Mouse (Mus musculus) heart, embryonic 13.5 days (tissue): ENCODE results near the gene Tfam. TPM values are rescaled to one million over a fixed set of nuclear protein-coding genes. Genes with fewer than 3 reads are reported as not detected.

ENCODE experiments used
- ATAC-seq: fragments of 200-750 bp; cut with Nextera tagmentation; 2 replicates; pipeline ENCODE4 v1.8.0; 2017; ENCODE audit warnings: moderate TSS enrichment; ENCODE audit not compliant: insufficient number of reproducible peaks, low FRiP score, low TSS enrichment; ENCODE audit errors: extremely low read depth
- H3K27ac ChIP-seq: fragments of 300-500 bp; sonication (generic); replicated peaks from 2 replicates; pipeline ENCODE4 v1.5.1; 2015; ENCODE audit warnings: moderate library complexity, mild to moderate bottlenecking, inconsistent platforms
- H3K27me3 ChIP-seq: fragments of 300-500 bp; sonication (generic); replicated peaks from 2 replicates; pipeline ENCODE4 v1.6.1; 2015; ENCODE audit warnings: mild to moderate bottlenecking, inconsistent platforms
- H3K36me3 ChIP-seq: fragments of 300-500 bp; sonication (generic); 2 replicates; pipeline ENCODE4 v1.6.1; 2015; ENCODE audit warnings: mild to moderate bottlenecking, inconsistent platforms
- H3K4me1 ChIP-seq: fragments of 300-500 bp; sonication (generic); 2 replicates; pipeline ENCODE4 v1.6.1; 2015; ENCODE audit warnings: inconsistent platforms
- H3K4me2 ChIP-seq: fragments of 300-500 bp; sonication (generic); 2 replicates; pipeline ENCODE4 v1.6.1; 2015; ENCODE audit warnings: inconsistent platforms, mild to moderate bottlenecking, moderate library complexity
- H3K4me3 ChIP-seq: fragments of 300-500 bp; sonication (generic); 2 replicates; pipeline ENCODE4 v1.5.1; 2015; ENCODE audit warnings: moderate library complexity, mild to moderate bottlenecking, inconsistent platforms
- H3K9ac ChIP-seq: fragments of 300-500 bp; sonication (generic); 2 replicates; pipeline ENCODE4 v1.6.1; 2015; ENCODE audit warnings: inconsistent platforms, mild to moderate bottlenecking, moderate library complexity
- H3K9me3 ChIP-seq: fragments of 300-500 bp; sonication (generic); 2 replicates; pipeline ENCODE4 v1.6.1; 2016; ENCODE audit warnings: inconsistent platforms
- WGBS: fragments of 180-500 bp; shearing (Covaris S2); methylation state at CpG from one replicate; pipeline ENCODE4 v1.1.7; 2015; ENCODE audit warnings: mixed read lengths; 5-methylcytosine and 5-hydroxymethylcytosine counted together
- polyA plus RNA-seq: library from polyadenylated mRNA; unstranded; fragments of >200 nt; fragmentation: Nextera tagmentation; extraction: Ambion mirVana; gene quantifications from 2 replicates; pipeline ENCODE4 v1.2.1, GENCODE M21; 2015

Tfam gene
- polyA plus RNA-seq, 1 experiment from 2014 or later: 42.3 TPM

DNA sequence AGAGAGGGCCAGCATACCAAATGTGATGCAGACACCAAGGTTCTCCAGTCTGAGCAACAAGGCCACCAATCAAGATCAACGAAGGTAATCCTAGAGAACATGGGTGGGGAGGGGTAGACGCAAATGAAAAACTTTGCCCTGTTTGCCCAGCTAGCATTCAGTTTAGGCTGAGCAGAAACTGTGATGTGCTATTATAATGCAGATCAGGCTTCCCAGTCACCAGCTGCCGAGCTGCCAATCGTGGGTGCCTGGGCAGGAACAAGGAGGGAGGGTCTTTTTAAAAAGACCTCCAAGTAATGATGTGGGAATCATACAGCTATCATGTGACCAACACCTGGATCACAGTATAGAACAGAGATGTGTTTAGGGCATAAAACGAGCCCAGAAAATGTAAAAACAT is 15.0 kb downstream of the Tfam start:
- no peak for ATAC-seq
- Histone ChIP-seq H3K4me2 (no peak overlapping the region), H3K9me3 (no peaks in the 10 kb centered on the region), H3K4me1 (peaks cover 11% of the 10 kb centered on the region), H3K27ac (no peak overlapping the region), H3K36me3 (peaks cover 55% of the 10 kb centered on the region), H3K27me3 (no peaks in the 10 kb centered on the region), H3K4me3 (no peak overlapping the region), H3K9ac (no peak overlapping the region)
- 84% methylated on average over 5 of the region's 5 CpGs for WGBS

DNA sequence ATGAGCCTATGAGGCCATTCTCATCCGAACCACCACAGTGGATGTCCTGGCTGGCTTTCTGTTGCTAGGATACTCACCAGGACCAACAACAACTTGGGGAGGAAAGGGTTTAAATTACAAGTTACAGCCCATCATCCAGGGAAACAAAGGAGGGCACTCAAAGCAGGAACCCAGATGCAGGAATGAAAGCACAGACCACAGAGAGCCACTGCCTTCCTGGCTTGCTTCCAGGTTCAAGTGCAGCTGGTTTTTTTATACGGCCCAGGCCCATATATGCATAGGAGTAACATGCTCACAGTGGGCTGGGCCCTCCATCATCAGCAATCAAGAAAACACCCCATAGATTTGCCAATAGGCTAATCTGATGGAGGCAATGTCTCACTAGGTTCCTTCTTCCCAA is 15.4 kb downstream of the Tfam start:
- ATAC-seq: no peak
- peaks cover 52% of the 10 kb centered on the region for H3K36me3 ChIP-seq
- H3K9ac ChIP-seq: no peak overlapping the region
- WGBS: 88% methylated on average over 2 of the region's 2 CpGs
- H3K4me1 ChIP-seq: peaks cover 16% of the 10 kb centered on the region
- H3K9me3 ChIP-seq: no peaks in the 10 kb centered on the region
- no peak overlapping the region for H3K27ac ChIP-seq
- no peak overlapping the region for H3K4me3 ChIP-seq
- no peaks in the 10 kb centered on the region for H3K27me3 ChIP-seq
- H3K4me2 ChIP-seq: no peak overlapping the region

GRCm38 (mm10) chr10:71218228-71218892 is 19.7 kb downstream of the Tfam start:
- peak overlapping the region; percentile 24; the same call in 1 of the 2 replicates for H3K9ac ChIP-seq
- H3K4me1 ChIP-seq: peaks cover 24% of the 10 kb centered on the region
- ATAC-seq: no peak
- no peaks in the 10 kb centered on the region for H3K9me3 ChIP-seq
- no peaks in the 10 kb centered on the region for H3K27me3 ChIP-seq
- no peak overlapping the region for H3K4me3 ChIP-seq
- H3K36me3 ChIP-seq: peaks cover 15% of the 10 kb centered on the region
- WGBS: 15% methylated on average over 8 of the region's 8 CpGs
- no peak overlapping the region for H3K27ac ChIP-seq
- peak overlapping the region; percentile 38 for H3K4me2 ChIP-seq

GRCm38 (mm10) chr10:71215996-71216395 is 22.1 kb downstream of the Tfam start:
- Histone ChIP-seq H3K36me3 (no peaks in the 10 kb centered on the region), H3K27me3 (no peaks in the 10 kb centered on the region), H3K4me1 (peaks cover 17% of the 10 kb centered on the region), H3K9ac (no peak overlapping the region), H3K9me3 (no peaks in the 10 kb centered on the region), H3K4me3 (no peak overlapping the region), H3K27ac (no peak overlapping the region), H3K4me2 (no peak overlapping the region)
- ATAC-seq: no peak
- 72% methylated on average over 9 of the region's 9 CpGs for WGBS

DNA sequence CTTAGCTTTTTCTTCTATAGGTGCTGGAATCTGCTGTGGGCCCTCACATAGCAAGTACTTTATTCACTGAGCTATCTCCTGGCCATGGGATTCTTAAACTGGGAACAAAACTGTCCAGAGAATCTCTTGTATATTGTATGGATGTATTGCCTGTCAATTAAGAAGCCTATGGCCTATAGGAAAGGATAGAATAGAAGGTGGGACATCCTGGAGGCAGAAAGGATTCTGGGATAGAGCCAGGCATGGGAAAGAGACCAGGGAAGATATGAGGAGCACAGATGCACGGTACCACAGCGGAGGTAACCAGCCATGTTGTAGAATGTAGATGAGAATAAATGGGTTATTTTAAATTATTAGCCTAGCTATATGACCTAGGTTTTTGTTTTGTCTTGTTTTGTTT is 36.6 kb downstream of the Tfam start:
- Histone ChIP-seq H3K36me3 (no peaks in the 10 kb centered on the region), H3K4me1 (0 out of 2 replicates have a peak, but pooled peaks cover 4% of the 10 kb centered on the region), H3K4me3 (no peak overlapping the region), H3K27ac (no peak overlapping the region), H3K9ac (no peak overlapping the region), H3K9me3 (no peaks in the 10 kb centered on the region), H3K4me2 (no peak overlapping the region), H3K27me3 (no peaks in the 10 kb centered on the region)
- no peak for ATAC-seq
- 88% methylated on average over 2 of the region's 2 CpGs for WGBS

DNA sequence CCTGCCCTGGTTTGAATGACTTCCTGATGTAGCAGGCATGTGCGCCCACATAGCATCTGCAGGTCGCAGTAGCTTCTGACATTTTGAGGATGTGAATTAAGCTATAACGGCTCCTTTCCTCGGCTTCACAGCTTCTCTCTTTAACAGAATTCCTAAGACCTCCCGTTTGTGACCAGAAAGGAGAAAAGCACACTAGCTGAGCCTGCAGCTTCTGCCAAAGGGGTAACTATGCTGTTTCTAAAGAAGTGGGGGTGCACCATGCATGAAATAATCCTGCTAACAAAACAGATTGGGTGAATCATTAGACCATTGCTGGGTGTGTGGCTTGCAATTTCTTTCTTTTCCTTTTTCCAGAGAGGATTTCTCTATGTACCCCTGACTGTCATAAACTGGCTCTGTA is 37.1 kb downstream of the Tfam start:
- no peak overlapping the region for H3K27ac ChIP-seq
- 0 out of 2 replicates have a peak, but pooled peaks cover 4% of the 10 kb centered on the region for H3K4me1 ChIP-seq
- no peaks in the 10 kb centered on the region for H3K36me3 ChIP-seq
- no peak overlapping the region for H3K4me2 ChIP-seq
- ATAC-seq: no peak
- H3K9ac ChIP-seq: no peak overlapping the region
- no peak overlapping the region for H3K4me3 ChIP-seq
- H3K27me3 ChIP-seq: no peaks in the 10 kb centered on the region
- H3K9me3 ChIP-seq: no peaks in the 10 kb centered on the region
- WGBS: 59% methylated on average over 5 of the region's 5 CpGs

DNA sequence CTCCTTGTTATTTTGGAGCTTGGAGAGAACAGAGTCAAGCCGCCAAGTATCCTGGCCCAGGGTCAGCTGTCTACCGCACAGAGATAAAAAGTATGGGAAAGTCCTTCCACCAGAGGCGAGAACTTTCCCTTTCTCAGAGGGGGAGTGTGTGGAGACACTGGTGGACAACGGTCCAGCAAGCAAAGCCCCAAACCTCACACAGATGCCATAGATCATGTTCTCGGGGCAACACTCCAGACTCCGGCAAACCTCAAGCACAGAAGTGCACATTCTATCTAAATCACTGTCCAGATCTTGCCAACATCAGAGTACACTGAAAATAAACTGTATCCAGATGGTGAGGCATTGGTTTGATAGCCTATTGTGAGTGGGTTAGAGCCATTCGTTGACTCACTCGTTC is 39.4 kb downstream of the Tfam start:
- Histone ChIP-seq H3K36me3 (no peaks in the 10 kb centered on the region), H3K4me1 (peaks cover 13% of the 10 kb centered on the region), H3K27me3 (no peaks in the 10 kb centered on the region), H3K4me3 (no peak overlapping the region), H3K4me2 (no peak overlapping the region), H3K9me3 (no peaks in the 10 kb centered on the region), H3K9ac (no peak overlapping the region), H3K27ac (0 out of 2 replicates have a peak overlapping the region, but pooled peaks have one; percentile 4)
- no peak for ATAC-seq
- 67% methylated on average over 8 of the region's 8 CpGs for WGBS

- ATAC-seq: no peak
- Histone ChIP-seq H3K27ac (peak overlapping the region; percentile 34; the same call in 1 of the 2 replicates), H3K4me2 (no peak overlapping the region), H3K4me1 (peaks cover 28% of the 10 kb centered on the region), H3K9ac (no peak overlapping the region), H3K27me3 (no peaks in the 10 kb centered on the region), H3K4me3 (no peak overlapping the region), H3K9me3 (no peaks in the 10 kb centered on the region), H3K36me3 (no peaks in the 10 kb centered on the region)
- WGBS: 48% methylated on average over 14 of the region's 14 CpGs
Measured at GRCm38 (mm10) chr10:71197036-71197785, 40.9 kb downstream of the Tfam start.

DNA sequence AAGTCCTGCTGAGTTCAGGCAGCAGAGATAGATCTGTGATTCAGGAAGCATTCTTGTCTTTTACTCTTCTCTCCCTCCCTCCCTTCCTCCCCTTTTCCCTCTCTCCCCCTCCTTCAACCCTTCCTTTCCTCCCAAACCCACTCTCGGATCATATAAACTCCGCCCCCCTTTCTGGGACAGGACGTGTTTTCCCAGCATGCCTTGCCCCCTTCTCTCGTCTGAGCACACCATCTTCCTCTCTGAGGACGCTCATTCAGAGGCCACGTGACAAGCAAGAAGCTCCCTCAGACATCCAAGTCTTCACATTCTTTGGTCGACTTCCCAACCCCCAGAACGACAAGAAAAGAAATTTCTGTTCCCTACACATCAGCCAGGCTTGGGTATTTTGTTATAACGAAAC is 42.6 kb downstream of the Tfam start:
- Histone ChIP-seq H3K9me3 (peaks cover 6% of the 10 kb centered on the region; the same call in 1 of the 2 replicates), H3K4me2 (peak overlapping the region; percentile 16), H3K4me1 (peaks cover 31% of the 10 kb centered on the region), H3K36me3 (no peaks in the 10 kb centered on the region), H3K9ac (no peak overlapping the region), H3K4me3 (no peak overlapping the region), H3K27ac (no peak overlapping the region), H3K27me3 (no peaks in the 10 kb centered on the region)
- 44% methylated on average over 9 of the region's 9 CpGs for WGBS
- ATAC-seq: no peak

- ATAC-seq: no peak
- Histone ChIP-seq H3K9me3 (peaks cover 6% of the 10 kb centered on the region; the same call in 1 of the 2 replicates), H3K36me3 (no peaks in the 10 kb centered on the region), H3K9ac (no peak overlapping the region), H3K4me2 (no peak overlapping the region), H3K27me3 (no peaks in the 10 kb centered on the region), H3K27ac (peak overlapping the region; percentile 22; the same call in 1 of the 2 replicates), H3K4me1 (peaks cover 31% of the 10 kb centered on the region), H3K4me3 (no peak overlapping the region)
- 65% methylated on average over 7 of the region's 7 CpGs for WGBS
Measured at GRCm38 (mm10) chr10:71194713-71195112, 43.4 kb downstream of the Tfam start.

DNA sequence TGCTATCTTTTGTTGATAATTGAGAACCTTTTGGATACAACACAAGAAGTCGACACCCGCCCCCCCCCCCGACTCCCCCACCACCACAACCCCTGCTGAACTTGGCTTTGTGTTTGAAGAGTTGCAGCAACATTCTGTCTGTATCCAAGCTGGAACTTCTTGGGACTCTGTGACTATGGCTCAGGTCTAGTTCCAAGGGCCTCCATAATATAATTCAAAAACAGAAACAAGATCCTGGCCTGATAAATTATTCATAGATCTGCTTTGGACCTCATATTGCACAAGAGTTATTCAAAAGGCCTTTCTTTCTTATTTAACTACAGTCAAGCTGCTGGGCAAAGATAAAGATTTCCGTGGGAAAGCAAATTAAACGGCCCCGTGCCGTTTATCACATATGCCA is 44.8 kb downstream of the Tfam start:
- no peaks in the 10 kb centered on the region for H3K36me3 ChIP-seq
- ATAC-seq: no peak
- H3K4me2 ChIP-seq: peak overlapping the region; percentile 51
- peaks cover 31% of the 10 kb centered on the region for H3K4me1 ChIP-seq
- no peaks in the 10 kb centered on the region for H3K27me3 ChIP-seq
- peak overlapping the region; percentile 66 for H3K27ac ChIP-seq
- H3K4me3 ChIP-seq: no peak overlapping the region
- peaks cover 6% of the 10 kb centered on the region; the same call in 1 of the 2 replicates for H3K9me3 ChIP-seq
- WGBS: 41% methylated on average over 7 of the region's 7 CpGs
- no peak overlapping the region for H3K9ac ChIP-seq
